Mouse (Mus musculus) forebrain, embryonic 15.5 days (tissue): ENCODE data around the gene Dagla. TPM values are rescaled to one million over a fixed set of nuclear protein-coding genes. Genes with fewer than 3 reads are reported as not detected.

ENCODE experiments used
- ATAC-seq: fragments of 200-750 bp; cut with Nextera tagmentation; replicated peaks from 2 replicates; pipeline ENCODE4 v1.8.0; 2017; ENCODE audit warnings: mild to moderate bottlenecking, moderate TSS enrichment, moderate library complexity
- H3K27ac ChIP-seq: fragments of 300-500 bp; sonication (generic); replicated peaks from 2 replicates; pipeline ENCODE4 v1.5.1; 2015; ENCODE audit warnings: mild to moderate bottlenecking, inconsistent platforms
- H3K27me3 ChIP-seq: fragments of 300-500 bp; sonication (generic); 2 replicates; pipeline ENCODE4 v1.6.1; 2015; ENCODE audit warnings: inconsistent platforms
- H3K36me3 ChIP-seq: fragments of 300-500 bp; sonication (generic); 2 replicates; pipeline ENCODE4 v1.6.1; 2015; ENCODE audit warnings: mild to moderate bottlenecking, inconsistent platforms
- H3K4me1 ChIP-seq: fragments of 300-500 bp; sonication (generic); 2 replicates; pipeline ENCODE4 v1.6.1; 2015; ENCODE audit warnings: inconsistent platforms
- H3K4me2 ChIP-seq: fragments of 300-500 bp; sonication (generic); replicated peaks from 2 replicates; pipeline ENCODE4 v1.6.1; 2015; ENCODE audit warnings: mild to moderate bottlenecking, inconsistent platforms
- H3K4me3 ChIP-seq: fragments of 300-500 bp; sonication (generic); 2 replicates; pipeline ENCODE4 v1.5.1; 2015; ENCODE audit warnings: mild to moderate bottlenecking, inconsistent platforms
- H3K9ac ChIP-seq: fragments of 300-500 bp; sonication (generic); replicated peaks from 2 replicates; pipeline ENCODE4 v1.6.1; 2015; ENCODE audit warnings: mild to moderate bottlenecking, inconsistent platforms
- H3K9me3 ChIP-seq: fragments of 300-500 bp; sonication (generic); 2 replicates; pipeline ENCODE4 v1.6.1; 2016; ENCODE audit warnings: inconsistent platforms
- WGBS: fragments of 180-500 bp; shearing (Covaris S2); methylation state at CpG from one replicate; pipeline ENCODE4 v1.1.7; 2015; ENCODE audit warnings: mixed read lengths; 5-methylcytosine and 5-hydroxymethylcytosine counted together
- polyA plus RNA-seq: library from polyadenylated mRNA; unstranded; fragments of >200 nt; fragmentation: Nextera tagmentation; extraction: Ambion mirVana; gene quantifications from 2 replicates; pipeline ENCODE4 v1.2.1, GENCODE M21; 2015

The Dagla gene
- polyA plus RNA-seq, 1 experiment from 2014 or later, result 6.7 TPM

DNA sequence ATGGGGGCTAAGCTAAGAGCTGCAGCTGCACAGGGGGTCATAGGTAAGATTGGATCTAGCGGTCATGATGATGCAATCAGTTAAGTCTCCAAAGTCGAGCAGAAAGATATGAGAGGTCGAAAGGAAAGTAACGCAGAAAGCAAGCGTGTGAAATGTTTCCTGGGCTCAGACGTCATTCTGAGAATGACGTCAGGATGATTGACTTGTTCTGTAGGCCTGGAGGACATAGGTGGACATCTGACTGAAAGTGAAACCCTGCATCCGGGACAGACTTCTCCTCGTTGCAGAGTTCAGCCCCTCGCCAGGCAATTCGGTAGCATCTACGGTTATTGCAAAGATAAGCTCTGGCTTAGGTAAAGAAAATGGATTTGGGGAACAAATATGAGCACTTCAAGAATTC is 963 bp upstream of the Dagla start:
- ATAC-seq, result no peak
- Histone ChIP-seq H3K4me3 (no peak overlapping the region), H3K27ac (no peak overlapping the region), H3K27me3 (no peaks in the 10 kb centered on the region), H3K9ac (no peak overlapping the region), H3K36me3 (no peaks in the 10 kb centered on the region), H3K4me2 (no peak overlapping the region), H3K9me3 (no peaks in the 10 kb centered on the region), H3K4me1 (peaks cover 25% of the 10 kb centered on the region)
- 85% methylated on average over 12 of the region's 12 CpGs for WGBS

DNA sequence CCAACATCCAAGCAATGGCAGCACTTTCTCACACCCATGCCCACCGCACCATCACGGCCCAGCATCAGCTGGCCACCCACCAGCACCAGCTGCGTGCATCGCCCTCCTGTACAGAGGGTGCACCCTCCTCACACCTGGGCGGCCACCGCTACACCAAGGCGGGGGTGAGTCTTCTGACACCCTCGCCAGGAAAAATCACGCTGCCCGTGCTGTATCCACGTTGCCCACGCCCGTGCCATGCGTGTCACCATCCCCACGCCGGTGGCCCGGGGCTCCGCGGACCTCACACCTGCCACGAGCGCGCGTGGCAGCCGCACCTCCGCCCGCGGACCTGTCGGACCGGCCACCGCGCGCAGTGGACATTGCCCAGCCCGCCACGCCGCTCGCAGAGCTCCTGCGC is 282 bp downstream of the Dagla start:
- H3K36me3 ChIP-seq, result no peaks in the 10 kb centered on the region
- no peaks in the 10 kb centered on the region for H3K27me3 ChIP-seq
- no peaks in the 10 kb centered on the region for H3K9me3 ChIP-seq
- H3K9ac ChIP-seq, result peak overlapping the region; percentile 95
- H3K27ac ChIP-seq, result 0 out of 2 replicates have a peak overlapping the region, but pooled peaks have one; percentile 8
- H3K4me1 ChIP-seq, result peaks cover 25% of the 10 kb centered on the region
- peak overlapping the region; percentile 93 for H3K4me3 ChIP-seq
- peak overlapping the region; percentile 92 for H3K4me2 ChIP-seq
- WGBS, result 4% methylated on average over 36 of the region's 37 CpGs
- ATAC-seq, result peak; percentile 71

DNA sequence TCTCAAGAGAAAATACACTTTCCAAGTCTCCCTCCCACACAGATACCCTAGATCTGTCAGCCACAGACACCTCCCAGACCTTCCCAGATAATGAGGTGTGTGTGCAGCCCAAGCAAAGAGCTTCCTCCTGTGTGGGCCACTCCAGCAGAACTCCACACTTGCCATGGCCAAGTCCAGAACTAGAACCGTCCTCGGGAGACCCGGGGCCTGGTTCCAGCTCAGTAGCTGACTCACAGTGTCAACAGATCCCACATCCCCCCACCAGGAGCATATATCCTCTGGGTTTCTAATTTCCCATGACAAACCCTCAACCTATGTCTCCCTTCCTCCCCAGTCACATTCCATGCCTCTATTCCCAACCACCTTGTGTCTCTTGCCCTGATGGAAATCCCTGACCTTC is 1.8 kb downstream of the Dagla start:
- no peak overlapping the region for H3K27ac ChIP-seq
- WGBS, result 96% methylated on average over 3 of the region's 3 CpGs
- ATAC-seq, result no peak
- no peaks in the 10 kb centered on the region for H3K27me3 ChIP-seq
- peaks cover 22% of the 10 kb centered on the region for H3K4me1 ChIP-seq
- no peaks in the 10 kb centered on the region for H3K36me3 ChIP-seq
- H3K9me3 ChIP-seq, result no peaks in the 10 kb centered on the region
- no peak overlapping the region for H3K4me3 ChIP-seq
- H3K4me2 ChIP-seq, result no peak overlapping the region
- no peak overlapping the region for H3K9ac ChIP-seq

DNA sequence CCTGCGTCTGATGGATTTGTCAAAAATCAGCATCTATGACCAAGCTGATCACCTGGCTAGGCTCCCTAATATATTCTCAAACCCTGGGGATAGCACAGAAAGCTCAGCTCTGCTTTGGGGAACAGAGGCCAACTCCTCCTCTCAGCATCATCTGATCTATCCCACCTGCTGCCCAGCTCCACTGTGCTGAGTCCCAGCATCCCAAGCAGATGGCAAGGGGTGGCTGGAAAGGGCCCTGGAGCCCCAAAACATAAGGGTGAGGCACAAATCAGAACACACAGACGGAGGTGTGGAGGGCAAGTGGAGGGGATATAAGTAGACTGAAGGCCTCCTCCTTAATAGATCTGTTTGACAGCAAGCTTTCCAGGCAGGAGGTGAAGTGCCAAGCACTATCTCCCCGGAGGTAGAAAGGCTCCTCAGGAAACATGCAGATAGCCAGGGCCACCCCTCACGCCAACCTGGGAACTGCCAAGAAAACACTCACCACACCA is 2.8 kb downstream of the Dagla start:
- 78% methylated on average over 4 of the region's 4 CpGs for WGBS

DNA sequence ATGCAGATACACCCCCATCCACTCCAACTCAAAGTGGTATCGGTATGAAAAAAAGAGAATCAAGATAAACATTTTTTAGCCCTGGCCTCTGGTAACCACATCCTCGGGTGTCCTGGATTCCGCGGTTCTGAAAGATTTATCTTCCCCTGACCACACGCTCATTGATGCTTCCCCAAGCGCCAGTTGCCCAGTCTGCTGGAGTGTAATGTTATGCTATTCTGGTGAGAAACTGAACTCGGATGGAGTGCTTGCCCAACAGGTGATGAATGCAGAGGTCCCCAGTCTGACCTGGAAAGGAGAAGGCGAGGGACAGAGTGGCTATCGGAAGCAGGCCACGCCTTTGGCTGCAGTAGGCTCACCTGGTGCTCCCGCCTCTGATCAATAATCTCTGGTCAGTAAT is 3.4 kb downstream of the Dagla start:
- H3K27ac ChIP-seq, result no peak overlapping the region
- no peak for ATAC-seq
- 83% methylated on average over 11 of the region's 11 CpGs for WGBS
- H3K4me1 ChIP-seq, result peaks cover 30% of the 10 kb centered on the region
- no peak overlapping the region for H3K4me2 ChIP-seq
- H3K27me3 ChIP-seq, result no peaks in the 10 kb centered on the region
- no peak overlapping the region for H3K9ac ChIP-seq
- no peaks in the 10 kb centered on the region for H3K9me3 ChIP-seq
- no peak overlapping the region for H3K4me3 ChIP-seq
- H3K36me3 ChIP-seq, result no peaks in the 10 kb centered on the region

More for the DNA sequence above, 2.8 kb downstream of the Dagla start:
- Histone ChIP-seq H3K36me3 (no peaks in the 10 kb centered on the region), H3K4me1 (peaks cover 23% of the 10 kb centered on the region), H3K9me3 (no peaks in the 10 kb centered on the region), H3K4me2 (no peak overlapping the region), H3K4me3 (no peak overlapping the region), H3K27ac (no peak overlapping the region), H3K27me3 (no peaks in the 10 kb centered on the region), H3K9ac (no peak overlapping the region)
- ATAC-seq, result no peak

DNA sequence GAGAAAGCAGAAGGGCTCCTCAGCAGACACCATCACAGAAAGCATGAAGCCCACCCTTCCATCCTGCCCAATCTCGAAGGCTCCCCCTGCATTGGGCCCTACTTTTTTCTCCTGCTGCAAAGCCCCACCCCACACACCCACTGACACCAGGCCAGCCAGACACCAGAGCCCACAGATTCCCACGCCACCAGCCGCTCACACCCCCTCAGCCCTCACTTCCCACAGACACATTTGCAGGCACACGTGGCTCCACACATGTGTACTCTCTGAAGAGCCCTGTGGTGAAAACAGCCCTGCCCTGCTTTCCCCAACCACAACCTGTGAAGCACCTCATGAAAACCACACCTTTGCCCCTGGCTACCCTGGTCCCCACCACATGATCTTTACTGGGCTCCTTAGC is 3.9 kb downstream of the Dagla start:
- H3K9me3 ChIP-seq, result no peaks in the 10 kb centered on the region
- no peak overlapping the region for H3K27ac ChIP-seq
- no peak for ATAC-seq
- 94% methylated on average over 4 of the region's 4 CpGs for whole genome bisulfite sequencing
- H3K9ac ChIP-seq, result no peak overlapping the region
- no peaks in the 10 kb centered on the region for H3K36me3 ChIP-seq
- no peak overlapping the region for H3K4me2 ChIP-seq
- no peaks in the 10 kb centered on the region for H3K27me3 ChIP-seq
- peaks cover 34% of the 10 kb centered on the region for H3K4me1 ChIP-seq
- no peak overlapping the region for H3K4me3 ChIP-seq

DNA sequence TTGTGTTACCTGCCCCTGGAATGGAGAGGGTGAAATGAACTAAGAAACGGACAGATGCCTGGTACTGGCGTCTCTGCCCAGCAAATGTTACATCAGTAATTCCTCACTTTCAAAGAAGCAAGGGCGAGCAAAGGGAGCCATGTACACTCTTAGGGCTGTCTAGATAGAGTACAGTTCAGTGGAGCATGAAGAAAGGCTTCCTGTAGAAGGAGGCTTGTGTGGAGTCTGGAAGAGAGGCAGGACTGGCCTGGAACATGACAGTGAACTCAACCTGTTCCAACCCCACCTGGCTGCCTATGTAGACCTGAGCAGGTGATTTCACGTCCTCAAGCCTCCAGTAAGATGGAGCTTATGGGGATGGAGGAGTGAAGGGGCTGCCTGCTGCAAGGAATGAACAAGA is 6.4 kb downstream of the Dagla start:
- Histone ChIP-seq H3K36me3 (no peaks in the 10 kb centered on the region), H3K4me2 (no peak overlapping the region), H3K9ac (no peak overlapping the region), H3K27me3 (no peaks in the 10 kb centered on the region), H3K9me3 (no peaks in the 10 kb centered on the region), H3K27ac (no peak overlapping the region), H3K4me1 (peaks cover 35% of the 10 kb centered on the region), H3K4me3 (no peak overlapping the region)
- WGBS, result 83% methylated on average over 4 of the region's 4 CpGs
- no peak for ATAC-seq

DNA sequence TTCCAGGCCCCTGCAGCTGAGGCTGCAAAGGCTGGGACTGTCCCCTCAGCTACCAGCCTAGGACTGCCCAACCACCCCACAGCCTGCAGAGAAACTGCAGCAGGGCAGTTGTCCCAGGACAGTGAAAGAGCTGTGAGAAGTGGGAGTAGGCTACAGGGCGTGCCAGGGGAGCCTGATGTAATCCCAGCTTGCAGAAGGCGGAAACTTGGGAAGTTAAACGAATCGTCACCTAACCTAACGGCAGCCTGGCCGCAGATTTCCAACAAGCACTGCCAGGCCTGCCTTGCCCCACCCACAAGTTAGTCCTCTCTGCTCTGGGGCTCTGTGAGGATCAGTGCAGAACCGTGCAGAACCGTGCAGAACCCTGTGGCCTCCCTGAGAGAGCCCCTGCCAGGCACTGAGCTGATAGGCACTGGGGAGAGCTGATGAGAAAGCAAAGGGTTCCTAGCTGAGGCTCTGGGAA is 7.6 kb downstream of the Dagla start:
- peaks cover 34% of the 10 kb centered on the region for H3K4me1 ChIP-seq
- H3K36me3 ChIP-seq, result no peaks in the 10 kb centered on the region
- H3K4me2 ChIP-seq, result no peak overlapping the region
- no peaks in the 10 kb centered on the region for H3K9me3 ChIP-seq
- no peak overlapping the region for H3K4me3 ChIP-seq
- 23% methylated on average over 8 of the region's 8 CpGs for WGBS
- H3K9ac ChIP-seq, result no peak overlapping the region
- H3K27me3 ChIP-seq, result no peaks in the 10 kb centered on the region
- ATAC-seq, result peak; percentile 23; the same call in 1 of the 2 replicates
- H3K27ac ChIP-seq, result no peak overlapping the region

DNA sequence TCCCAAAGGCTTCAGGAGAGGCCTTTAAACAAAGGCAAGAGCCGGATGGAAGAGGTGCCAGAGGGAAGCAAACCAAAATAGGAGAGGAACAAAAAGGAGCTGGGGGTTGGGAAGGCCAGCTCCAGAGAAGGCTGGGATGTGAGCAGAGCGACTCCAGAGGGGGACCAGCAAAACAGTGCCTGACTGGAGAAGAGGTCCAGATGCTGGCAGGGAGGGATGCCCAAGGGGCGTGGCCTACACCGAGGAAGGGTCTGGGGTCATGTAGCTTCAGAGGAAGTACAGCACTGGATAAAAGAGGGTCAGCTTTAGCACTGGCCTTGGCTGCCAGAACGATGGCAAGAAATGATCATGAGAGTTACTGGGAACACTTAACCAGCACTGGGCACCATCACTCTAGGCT is 8.4 kb downstream of the Dagla start:
- no peaks in the 10 kb centered on the region for H3K27me3 ChIP-seq
- H3K4me1 ChIP-seq, result peaks cover 34% of the 10 kb centered on the region
- no peak overlapping the region for H3K9ac ChIP-seq
- H3K4me3 ChIP-seq, result no peak overlapping the region
- no peak overlapping the region for H3K4me2 ChIP-seq
- peak overlapping the region; percentile 43 for H3K27ac ChIP-seq
- H3K36me3 ChIP-seq, result no peaks in the 10 kb centered on the region
- 33% methylated on average over 5 of the region's 5 CpGs for WGBS
- H3K9me3 ChIP-seq, result no peaks in the 10 kb centered on the region
- no peak for ATAC-seq

DNA sequence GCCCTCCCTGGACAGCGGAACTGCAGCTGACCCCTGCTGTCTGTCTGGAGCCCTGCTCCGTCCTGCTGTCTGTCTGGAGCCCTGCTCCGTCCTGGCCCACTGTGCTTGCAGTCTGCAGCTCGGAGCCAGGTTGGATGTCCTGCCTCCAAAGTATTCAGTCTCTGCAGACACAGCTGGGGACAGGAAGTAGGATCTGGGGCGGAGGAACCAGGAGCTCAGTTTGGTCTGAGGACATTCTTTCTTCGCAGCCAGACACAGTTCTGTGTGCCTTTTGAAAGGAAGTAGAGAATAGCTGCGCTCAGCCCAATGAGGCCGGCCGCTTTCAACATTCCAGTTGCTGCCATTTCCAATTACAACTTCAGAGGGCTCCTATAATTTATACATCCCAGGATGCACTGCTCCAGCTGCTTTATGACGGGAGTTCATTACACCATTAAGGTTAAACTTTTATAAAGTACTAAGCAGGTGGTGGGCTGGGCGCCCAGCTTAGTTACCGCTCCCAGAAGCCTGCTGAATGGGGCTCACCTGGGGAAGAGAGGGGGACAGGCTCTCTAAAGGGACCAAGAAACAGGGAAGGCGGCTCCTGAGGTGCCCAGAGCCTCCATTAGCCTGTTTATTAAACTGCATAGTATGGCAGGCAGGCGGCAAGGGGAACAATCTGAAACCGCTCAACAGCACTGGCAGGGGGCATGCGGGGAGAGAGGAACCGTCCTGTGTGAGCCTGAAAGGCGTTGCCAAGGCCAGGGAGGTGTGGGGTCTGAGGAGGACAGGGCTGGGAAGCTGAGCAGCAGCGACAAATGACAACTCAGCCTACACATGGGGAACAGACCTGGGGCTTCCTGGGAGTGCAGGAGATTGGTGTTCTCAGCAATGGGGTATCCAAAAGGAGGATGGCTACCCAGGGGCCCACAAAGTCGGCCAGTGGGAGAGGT is 9.8 kb downstream of the Dagla start:
- H3K4me3 ChIP-seq, result no peak overlapping the region
- H3K4me1 ChIP-seq, result peaks cover 34% of the 10 kb centered on the region
- peak overlapping the region; percentile 66 for H3K27ac ChIP-seq
- no peaks in the 10 kb centered on the region for H3K9me3 ChIP-seq
- peak overlapping the region; percentile 9; the same call in 1 of the 2 replicates for H3K4me2 ChIP-seq
- 25% methylated on average over 20 of the region's 20 CpGs for WGBS
- ATAC-seq, result peak; percentile 41; the same call in 1 of the 2 replicates
- no peaks in the 10 kb centered on the region for H3K27me3 ChIP-seq
- H3K36me3 ChIP-seq, result no peaks in the 10 kb centered on the region
- no peak overlapping the region for H3K9ac ChIP-seq

DNA sequence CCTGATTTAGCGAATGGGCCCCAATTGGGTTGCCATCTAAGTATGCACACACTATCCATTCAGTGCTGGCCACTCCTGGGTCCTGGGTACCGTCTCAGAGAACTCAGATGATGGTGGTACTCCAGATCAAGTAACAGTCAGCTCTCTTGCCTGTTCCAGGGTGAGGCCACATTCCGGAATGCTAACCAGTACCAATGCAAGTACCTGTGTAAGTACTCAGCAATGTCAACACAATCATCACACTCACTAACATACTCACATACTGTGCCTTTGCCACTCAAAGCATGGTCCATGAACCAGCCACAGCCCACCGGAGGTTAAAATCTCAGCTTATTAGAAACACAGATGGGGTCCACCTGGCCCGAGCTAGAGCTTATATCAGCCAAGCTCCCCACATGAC is 10.7 kb downstream of the Dagla start:
- Histone ChIP-seq H3K9ac (no peak overlapping the region), H3K27me3 (no peaks in the 10 kb centered on the region), H3K4me3 (no peak overlapping the region), H3K9me3 (no peaks in the 10 kb centered on the region), H3K36me3 (no peaks in the 10 kb centered on the region), H3K4me2 (no peak overlapping the region), H3K4me1 (peaks cover 34% of the 10 kb centered on the region), H3K27ac (no peak overlapping the region)
- no peak for ATAC-seq
- WGBS, result 87% methylated on average over 5 of the region's 5 CpGs

DNA sequence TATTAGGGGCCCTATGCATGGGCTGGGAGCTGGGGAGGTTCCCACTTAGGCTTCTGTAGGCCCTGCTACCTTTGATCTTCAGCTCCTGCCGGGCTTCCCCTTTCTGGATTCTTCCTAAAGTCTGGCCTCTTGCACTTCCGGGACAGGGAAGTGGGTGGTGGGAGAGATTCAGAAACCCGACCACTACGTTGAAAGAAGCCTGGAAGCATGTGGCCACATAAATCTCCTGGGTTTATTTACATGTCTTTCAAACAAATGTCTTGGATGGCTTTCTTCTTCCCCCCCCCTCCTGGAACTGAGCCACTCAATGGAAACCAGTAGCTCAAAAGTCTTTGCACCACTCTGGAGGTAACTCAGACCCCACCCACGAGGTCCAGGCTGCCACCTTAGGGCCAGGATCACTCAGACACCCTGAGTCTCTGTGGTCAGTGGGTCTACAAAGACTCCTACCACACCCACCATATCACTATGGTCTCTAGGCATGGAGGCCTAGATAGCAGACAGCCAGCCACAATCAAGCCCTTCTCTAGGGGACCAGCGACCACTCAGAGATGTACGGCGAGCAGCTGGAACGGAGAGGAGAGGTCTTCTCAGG is 12.7 kb downstream of the Dagla start:
- Histone ChIP-seq H3K9me3 (no peaks in the 10 kb centered on the region), H3K4me1 (peaks cover 35% of the 10 kb centered on the region), H3K36me3 (no peaks in the 10 kb centered on the region), H3K4me2 (no peak overlapping the region), H3K4me3 (no peak overlapping the region), H3K27me3 (no peaks in the 10 kb centered on the region), H3K9ac (no peak overlapping the region), H3K27ac (no peak overlapping the region)
- ATAC-seq, result no peak
- WGBS, result 86% methylated on average over 9 of the region's 9 CpGs
